Mouse (Mus musculus) CH12.LX (cell line): ENCODE results near the gene Vax2. TPM values are rescaled to one million over a fixed set of nuclear protein-coding genes. Genes with fewer than 3 reads are reported as not detected.

Source experiments
- DNase-seq: peaks from one replicate; pipeline ENCODE4 v3.0.0-alpha.2; 2013; ENCODE audit errors: extremely low read depth
- H3K27ac ChIP-seq: 2 replicates; pipeline ENCODE4 v1.5.1; 2012; ENCODE audit warnings: low read depth, mild to moderate bottlenecking, control low read depth, moderate library complexity; ENCODE audit not compliant: insufficient read depth
- H3K27me3 ChIP-seq: replicated peaks from 2 replicates; pipeline ENCODE3; 2012; ENCODE audit warnings: inconsistent platforms
- H3K36me3 ChIP-seq, 2 experiments: replicated peaks in 1 of 2; 2 replicates each; pipeline versions ENCODE3 to v1.6.1; 2012; ENCODE audit warnings: inconsistent platforms in 1 of 2, low read length in 1 of 2, mild to moderate bottlenecking in 1 of 2, mixed read lengths in 1 of 2, moderate library complexity in 1 of 2; ENCODE audit not compliant: control insufficient read depth in 1 of 2, insufficient read depth in 1 of 2
- H3K4me1 ChIP-seq, 2 experiments: 2 replicates each; pipeline ENCODE4 v1.6.1; 2012; ENCODE audit warnings: inconsistent platforms in 1 of 2, moderate library complexity in 1 of 2; ENCODE audit not compliant: insufficient read depth in 2 of 2, control insufficient read depth in 1 of 2
- H3K4me2 ChIP-seq: 2 replicates; pipeline ENCODE4 v1.6.1; 2012; ENCODE audit warnings: low read depth, mild to moderate bottlenecking, control low read depth; ENCODE audit not compliant: poor library complexity, insufficient read depth, severe bottlenecking
- H3K4me3 ChIP-seq, 3 experiments: fragments of 150-350 bp in 1 of 3; sonication (generic) in 1 of 3; replicated peaks in 1 of 3; 2 replicates each; pipeline versions ENCODE3 to v1.5.1; 2011 to 2012; ENCODE audit warnings: low read depth in 2 of 3, low read length in 2 of 3, mild to moderate bottlenecking in 2 of 3, moderate library complexity in 2 of 3, control low read depth in 1 of 3, improper control_type of control experiment in 1 of 3, inconsistent platforms in 1 of 3, mixed read lengths in 1 of 3; ENCODE audit not compliant: poor library complexity in 1 of 3
- H3K79me2 ChIP-seq: replicated peaks from 2 replicates; pipeline ENCODE4 v1.6.1; 2012; ENCODE audit warnings: mild to moderate bottlenecking, moderate library complexity; ENCODE audit not compliant: control insufficient read depth, poor library complexity, insufficient read depth, severe bottlenecking; ENCODE audit errors: extremely low read depth
- H3K9ac ChIP-seq: 2 replicates; pipeline ENCODE4 v1.6.1; 2012; ENCODE audit warnings: low read depth, mild to moderate bottlenecking, control low read depth, moderate library complexity; ENCODE audit not compliant: insufficient read depth
- H3K9me3 ChIP-seq: replicated peaks from 2 replicates; pipeline ENCODE3; 2012; ENCODE audit warnings: low read length, inconsistent platforms, mixed read lengths
- BHLHE40 ChIP-seq: IDR thresholded peaks from 2 replicates; pipeline ENCODE4 v1.6.1; 2011; ENCODE audit warnings: mild to moderate bottlenecking, low read depth, low read length, improper control_type of control experiment
- CHD1 ChIP-seq: IDR thresholded peaks from 2 replicates; pipeline ENCODE4 v1.6.1; 2012; ENCODE audit warnings: low read depth, low read length, improper control_type of control experiment, inconsistent platforms
- CTCF ChIP-seq, 2 experiments: IDR thresholded peaks in 1 of 2; conservative IDR thresholded peaks in 1 of 2; 2 replicates each; pipeline ENCODE4 v1.5.1; 2011 to 2012; ENCODE audit warnings: low read depth in 2 of 2, low read length in 2 of 2, improper control_type of control experiment in 1 of 2, inconsistent platforms in 1 of 2, mild to moderate bottlenecking in 1 of 2, moderate library complexity in 1 of 2
- E2F4 ChIP-seq: IDR thresholded peaks from 2 replicates; pipeline ENCODE4 v1.6.1; 2011; ENCODE audit warnings: low read depth, low read length, improper control_type of control experiment; ENCODE audit not compliant: insufficient replicate concordance
- ELF1 ChIP-seq: IDR thresholded peaks from 2 replicates; pipeline ENCODE4 v1.6.1; 2014; ENCODE audit warnings: low read depth, mild to moderate bottlenecking, inconsistent platforms, low read length, improper control_type of control experiment
- HCFC1 ChIP-seq: IDR thresholded peaks from 2 replicates; pipeline ENCODE4 v1.6.1; 2012; ENCODE audit warnings: low read depth, mild to moderate bottlenecking, inconsistent platforms, low read length, improper control_type of control experiment
- IRF4 ChIP-seq: IDR thresholded peaks from 2 replicates; pipeline ENCODE4 v1.6.1; 2014; ENCODE audit warnings: low read depth, mild to moderate bottlenecking, inconsistent platforms, low read length, improper control_type of control experiment
- JUN ChIP-seq: IDR thresholded peaks from 2 replicates; pipeline ENCODE4 v1.6.1; 2011; ENCODE audit warnings: low read depth, mild to moderate bottlenecking, low read length, improper control_type of control experiment, moderate library complexity; ENCODE audit not compliant: insufficient read depth
- KAT2A ChIP-seq: IDR thresholded peaks from 2 replicates; pipeline ENCODE4 v1.6.1; 2012; ENCODE audit warnings: low read length, improper control_type of control experiment, inconsistent platforms; ENCODE audit not compliant: insufficient replicate concordance
- MAFK ChIP-seq: IDR thresholded peaks from 2 replicates; pipeline ENCODE4 v1.6.1; 2011; ENCODE audit warnings: low read length, improper control_type of control experiment; ENCODE audit not compliant: insufficient replicate concordance
- MAX ChIP-seq: IDR thresholded peaks from 2 replicates; pipeline ENCODE4 v1.6.1; 2011; ENCODE audit warnings: low read length, improper control_type of control experiment
- MAZ ChIP-seq: IDR thresholded peaks from 2 replicates; pipeline ENCODE4 v1.6.1; 2012; ENCODE audit warnings: low read depth, mild to moderate bottlenecking, inconsistent platforms, low read length, improper control_type of control experiment, moderate library complexity
- MEF2A ChIP-seq: IDR thresholded peaks from 2 replicates; pipeline ENCODE4 v1.6.1; 2014; ENCODE audit warnings: low read depth, mild to moderate bottlenecking, inconsistent platforms, low read length, improper control_type of control experiment, borderline replicate concordance
- MYC ChIP-seq: IDR thresholded peaks from 2 replicates; pipeline ENCODE4 v1.6.1; 2011; ENCODE audit warnings: low read depth, mild to moderate bottlenecking, improper control_type of control experiment, low read length
- NRF1 ChIP-seq: IDR thresholded peaks from 2 replicates; pipeline ENCODE4 v1.6.1; 2014; ENCODE audit warnings: low read depth, mild to moderate bottlenecking, inconsistent platforms, low read length, improper control_type of control experiment, moderate library complexity
- RAD21 ChIP-seq: IDR thresholded peaks from 2 replicates; pipeline ENCODE4 v1.6.1; 2011; ENCODE audit warnings: low read depth, mild to moderate bottlenecking, low read length, improper control_type of control experiment, moderate library complexity
- RCOR1 ChIP-seq: conservative IDR thresholded peaks from 2 replicates; pipeline ENCODE4 v1.6.1; 2012; ENCODE audit warnings: low read depth, mild to moderate bottlenecking, inconsistent platforms, low read length, improper control_type of control experiment
- SMC3 ChIP-seq: IDR thresholded peaks from 2 replicates; pipeline ENCODE4 v1.6.1; 2011; ENCODE audit warnings: low read depth, low read length, improper control_type of control experiment
- TBP ChIP-seq: conservative IDR thresholded peaks from 2 replicates; pipeline ENCODE4 v1.6.1; 2011; ENCODE audit warnings: low read depth, low read length, improper control_type of control experiment
- TCF12 ChIP-seq: IDR thresholded peaks from 2 replicates; pipeline ENCODE4 v1.6.1; 2014; ENCODE audit warnings: low read depth, mild to moderate bottlenecking, inconsistent platforms, low read length, improper control_type of control experiment
- ZMIZ1 ChIP-seq: IDR thresholded peaks from 2 replicates; pipeline ENCODE4 v1.6.1; 2012; ENCODE audit warnings: low read depth, mild to moderate bottlenecking, inconsistent platforms, low read length, improper control_type of control experiment
- dilution Hi-C: fragments of 300-500 bp; cut with MboI; formaldehyde crosslinking; loops from 2 replicates; pipeline ENCODE4 v1.14.3; 2020; ENCODE audit warnings: low sequenced_read_pairs; ENCODE audit not compliant: extremely low pct_unique_long_range_greater_than_20kb, extremely low pct_ligation_motif_present
- in situ Hi-C: fragments of 300-500 bp; cut with MboI; formaldehyde crosslinking; loops from 3 replicates; pipeline ENCODE4 v1.14.3; 2019; ENCODE audit warnings: low sequenced_read_pairs, low pct_ligation_motif_present, low pct_unique_long_range_greater_than_20kb, mixed read lengths
- polyA plus RNA-seq: library from polyadenylated mRNA; unstranded; fragments of >175 nt; gene quantifications from 2 replicates; pipeline ENCODE4 v1.2.1, GENCODE M21; 2012; ENCODE audit warnings: low read depth; ENCODE audit not compliant: insufficient read length
- total RNA-seq, 2 experiments: library from RNA; depleted of rRNA; stranded (reverse); fragments of 300-350 nt in 1 of 2; fragments of >200 nt in 1 of 2; gene quantifications; 2 replicates each; pipeline ENCODE4 v1.2.3; 2012 to 2014

The Vax2 gene
- total and polyA plus RNA-seq, 3 experiments, result not detected

DNA sequence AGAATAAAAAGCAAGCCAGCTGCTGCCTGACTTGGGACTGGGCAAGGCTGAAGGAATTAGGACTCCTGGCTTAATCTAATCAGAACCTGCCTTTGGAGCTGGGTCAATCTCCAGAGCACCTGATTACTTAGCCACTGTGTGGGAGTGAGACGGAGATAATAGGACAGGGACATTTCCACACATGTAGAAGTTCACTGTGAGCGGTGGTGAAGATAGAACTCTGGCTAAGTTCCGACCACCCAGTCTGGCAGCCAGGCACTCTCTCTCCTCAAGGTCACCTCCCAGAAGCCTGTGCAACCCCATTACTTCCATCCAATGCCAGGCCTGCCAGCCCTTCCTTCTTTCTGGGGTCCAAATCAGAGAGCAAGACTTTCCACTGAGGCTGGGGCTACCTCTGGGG lies 55.9 kb downstream of the Vax2 start:
- Histone ChIP-seq H3K4me3 (no peak overlapping the region), H3K36me3 (peaks cover 29 to 93% of the 10 kb centered on the region in 2 experiments), H3K27me3 (no peaks in the 10 kb centered on the region), H3K79me2 (no peaks in the 10 kb centered on the region), H3K4me1 (peaks cover 0 to 6% of the 10 kb centered on the region in 2 experiments; a peak in 1 of 4 replicates), H3K9ac (no peak overlapping the region), H3K27ac (no peak overlapping the region), H3K4me2 (no peak overlapping the region), H3K9me3 (no peaks in the 10 kb centered on the region)
- no peak for DNase-seq
- dilution Hi-C loops (no loop called here), in situ Hi-C loops (no loop called here)
- TF ChIP-seq JUN (no peak), TBP (no peak), ZMIZ1 (no peak), HCFC1 (no peak), SMC3 (no peak), NRF1 (no peak), ELF1 (no peak), CHD1 (no peak), BHLHE40 (no peak), RAD21 (no peak), RCOR1 (no peak), MEF2A (no peak), MAZ (no peak), E2F4 (no peak), MAFK (no peak)

DNA sequence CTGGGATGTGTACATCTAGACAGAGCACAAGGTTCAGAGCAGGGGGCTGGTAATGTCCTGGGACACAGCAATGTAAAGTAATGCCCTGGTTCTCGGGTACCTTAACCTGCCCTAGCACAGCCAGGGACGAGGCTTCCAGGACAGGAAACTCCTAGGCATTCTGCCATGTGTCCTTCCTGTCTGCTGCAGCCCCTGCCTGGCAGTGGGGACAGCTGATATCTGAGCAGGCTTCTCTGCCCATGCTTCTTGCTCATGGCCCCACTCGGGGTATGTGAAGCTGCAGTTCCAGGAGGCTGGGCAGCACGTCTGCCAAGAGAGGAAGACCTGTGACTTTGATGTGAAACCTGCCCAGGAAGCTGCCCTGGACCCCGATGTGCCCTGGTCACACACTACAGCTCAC lies 57.4 kb downstream of the Vax2 start:
- H3K9me3 ChIP-seq, result no peaks in the 10 kb centered on the region
- no peak for TF ChIP-seq IRF4
- TF ChIP-seq MAX, result no peak
- no peak for TF ChIP-seq RAD21
- TF ChIP-seq KAT2A, result no peak
- TF ChIP-seq NRF1, result no peak
- no peak for TF ChIP-seq TBP
- no peak for TF ChIP-seq RCOR1
- TF ChIP-seq MYC, result no peak
- no peak for TF ChIP-seq MEF2A
- TF ChIP-seq CTCF (conservative IDR thresholded peaks at IDR 0.05 in 1 of 2, IDR thresholded peaks at IDR 0.05 in 1 of 2; ENCODE audit: low read depth in 2 of 2, low read length in 2 of 2), result no peak
- TF ChIP-seq CHD1, result no peak
- no peak for TF ChIP-seq TCF12
- in situ Hi-C loops (no loop called here), dilution Hi-C loops (no loop called here)
- H3K27ac ChIP-seq, result no peak overlapping the region
- peaks cover 2 to 10% of the 10 kb centered on the region in 2 experiments for H3K4me1 ChIP-seq
- H3K4me2 ChIP-seq, result no peak overlapping the region
- DNase-seq, result no peak
- peaks cover 42 to 94% of the 10 kb centered on the region in 2 experiments for H3K36me3 ChIP-seq
- H3K9ac ChIP-seq, result no peak overlapping the region
- no peak overlapping the region for H3K4me3 ChIP-seq
- no peaks in the 10 kb centered on the region; the same call in 1 of the 2 replicates for H3K79me2 ChIP-seq
- no peaks in the 10 kb centered on the region for H3K27me3 ChIP-seq
